Mouse (Mus musculus): Measurements from ENCODE around the gene Ier2. TPM values are rescaled to one million over a fixed set of nuclear protein-coding genes. Genes with fewer than 3 reads are reported as not detected.

Gene Ier2
- total RNA-seq, 2 experiments from 2014 or later, result 15.5 to 19.9 TPM

- DNase-seq (ENCODE audit: low spot score in 2 of 2), result peak; percentile 96
Observed at GRCm38 (mm10) chr8:84663483-84664327, 1.1 kb upstream of the Ier2 start.

GRCm38 (mm10) chr8:84661961-84662571, 586 bp downstream of the Ier2 start:
- no peak for DNase-seq (ENCODE audit: low spot score in 2 of 2)

- peak; percentile 54 to 63 for DNase-seq (ENCODE audit: low spot score in 2 of 2)
Observed at GRCm38 (mm10) chr8:84661458-84661871, 1.2 kb downstream of the Ier2 start.

- DNase-seq (ENCODE audit: low spot score in 2 of 2), result no peak
Observed at GRCm38 (mm10) chr8:84660819-84661457, 1.7 kb downstream of the Ier2 start.

GRCm38 (mm10) chr8:84659936-84660818, 2.5 kb downstream of the Ier2 start:
- DNase-seq (ENCODE audit: low spot score in 2 of 2), result no peak

- no peak for DNase-seq (ENCODE audit: low spot score in 2 of 2)
Observed at GRCm38 (mm10) chr8:84658951-84659350, 3.7 kb downstream of the Ier2 start.

- DNase-seq (ENCODE audit: low spot score in 2 of 2), result no peak
Observed at GRCm38 (mm10) chr8:84657680-84658079, 5.0 kb downstream of the Ier2 start.

- no peak for DNase-seq (ENCODE audit: low spot score in 2 of 2)
Observed at GRCm38 (mm10) chr8:84657203-84657602, 5.4 kb downstream of the Ier2 start.

- DNase-seq (ENCODE audit: low spot score in 2 of 2), result no peak
Observed at GRCm38 (mm10) chr8:84656641-84657126, 6.0 kb downstream of the Ier2 start.

GRCm38 (mm10) chr8:84656191-84656525, 6.5 kb downstream of the Ier2 start:
- DNase-seq (ENCODE audit: low spot score in 2 of 2), result no peak

GRCm38 (mm10) chr8:84655336-84656190, 7.1 kb downstream of the Ier2 start:
- no peak for DNase-seq (ENCODE audit: low spot score in 2 of 2)

GRCm38 (mm10) chr8:84654597-84654996, 8.1 kb downstream of the Ier2 start:
- no peak for DNase-seq (ENCODE audit: low spot score in 2 of 2)

- no peak for DNase-seq (ENCODE audit: low spot score in 2 of 2)
Observed at GRCm38 (mm10) chr8:84653092-84653631, 9.5 kb downstream of the Ier2 start.

GRCm38 (mm10) chr8:84650213-84650612, 12.4 kb downstream of the Ier2 start:
- DNase-seq (ENCODE audit: low spot score in 2 of 2), result no peak

GRCm38 (mm10) chr8:84647461-84647901, 15.2 kb downstream of the Ier2 start:
- DNase-seq (ENCODE audit: low spot score in 2 of 2), result no peak

- no peak for DNase-seq (ENCODE audit: low spot score in 2 of 2)
Observed at GRCm38 (mm10) chr8:84646800-84647199, 15.9 kb downstream of the Ier2 start.

GRCm38 (mm10) chr8:84643019-84643418, 19.6 kb downstream of the Ier2 start:
- no peak for DNase-seq (ENCODE audit: low spot score in 2 of 2)

- DNase-seq (ENCODE audit: low spot score in 2 of 2), result no peak
Observed at GRCm38 (mm10) chr8:84641578-84642361, 20.9 kb downstream of the Ier2 start.

Data from left cerebral cortex, adult 18-20 months (tissue).